Mouse (Mus musculus) layer of hippocampus, adult 9-11 months (tissue): ENCODE data around the gene Klrb1c.
"Not testable (repeated sequence)": the region's sequence is repeated elsewhere in the genome, so short reads cannot be mapped to it uniquely, and the experiment has no call there.

Source experiments
- DNase-seq: peaks from one replicate; pipeline ENCODE4 v3.0.0; 2022

The Klrb1c gene

DNA sequence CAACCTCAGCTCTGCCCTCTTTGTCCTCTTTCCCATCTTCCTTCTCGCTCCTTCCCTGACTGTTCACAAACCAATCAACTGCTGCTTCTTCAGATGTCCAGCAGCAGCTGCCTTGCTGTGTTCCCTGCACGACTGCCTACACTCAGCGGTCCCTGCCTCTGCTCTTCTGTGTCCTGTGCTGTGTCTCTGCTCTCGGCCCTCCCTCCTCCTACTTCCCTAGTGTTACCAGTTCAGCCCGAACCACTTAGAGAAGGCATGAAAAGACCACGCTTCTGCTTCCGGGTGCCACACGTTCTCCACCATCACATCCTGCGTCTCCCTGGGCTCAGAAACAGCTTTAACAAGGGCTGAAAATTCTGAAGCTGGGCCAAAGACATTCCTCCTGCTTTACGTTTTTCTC is 34.8 kb downstream of the Klrb1c start:
- DNase-seq, result not testable (repeated sequence)

DNA sequence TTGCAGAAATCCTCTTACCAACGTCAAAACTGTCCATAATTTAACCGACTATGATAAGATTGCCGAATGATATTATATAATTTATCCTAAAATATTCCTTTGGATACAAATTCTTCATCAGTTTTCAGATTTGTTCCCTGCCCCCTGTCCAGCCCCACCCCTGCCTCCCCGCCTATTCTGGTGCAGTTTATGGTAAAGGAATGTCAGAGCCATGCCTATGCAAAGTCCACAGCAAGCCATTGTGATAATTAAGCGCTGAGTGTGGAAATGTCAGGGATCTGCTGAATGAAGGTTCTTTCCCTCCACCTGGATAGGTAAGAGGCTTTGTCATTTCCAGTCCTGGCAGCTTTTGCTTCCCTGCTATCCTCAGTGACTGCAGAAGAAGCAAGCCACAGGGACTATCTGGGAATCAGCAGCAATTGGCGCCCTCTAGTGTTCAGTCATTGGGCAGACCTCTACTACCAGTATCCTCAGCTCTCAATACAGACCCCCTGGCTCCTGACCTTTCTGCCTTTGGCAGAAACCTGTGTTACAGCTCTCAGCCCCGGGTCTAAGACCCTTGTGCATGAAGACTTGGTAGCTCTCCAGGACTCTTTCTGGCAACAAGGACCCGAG is 35.3 kb downstream of the Klrb1c start:
- DNase-seq, result peak; percentile 88

DNA sequence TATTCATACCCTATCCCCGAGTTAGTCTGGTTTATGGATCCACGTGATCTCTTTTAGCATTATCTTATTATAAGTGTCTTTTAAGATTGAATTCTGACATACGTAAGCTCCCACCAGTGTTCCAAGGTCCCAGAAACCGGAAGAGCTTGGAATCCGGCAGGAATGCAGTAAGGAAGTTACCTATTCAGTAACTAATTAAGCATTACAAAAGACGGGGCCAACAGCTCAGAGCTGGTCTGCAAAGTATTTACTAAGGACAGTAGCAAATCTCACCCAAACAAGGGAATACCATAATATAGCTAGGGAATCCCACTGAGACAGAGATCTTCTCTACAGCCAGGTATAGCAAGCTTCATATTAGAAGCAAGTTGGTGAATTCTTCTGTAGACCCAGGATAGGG is 42.0 kb downstream of the Klrb1c start:
- not testable (repeated sequence) for DNase-seq

DNA sequence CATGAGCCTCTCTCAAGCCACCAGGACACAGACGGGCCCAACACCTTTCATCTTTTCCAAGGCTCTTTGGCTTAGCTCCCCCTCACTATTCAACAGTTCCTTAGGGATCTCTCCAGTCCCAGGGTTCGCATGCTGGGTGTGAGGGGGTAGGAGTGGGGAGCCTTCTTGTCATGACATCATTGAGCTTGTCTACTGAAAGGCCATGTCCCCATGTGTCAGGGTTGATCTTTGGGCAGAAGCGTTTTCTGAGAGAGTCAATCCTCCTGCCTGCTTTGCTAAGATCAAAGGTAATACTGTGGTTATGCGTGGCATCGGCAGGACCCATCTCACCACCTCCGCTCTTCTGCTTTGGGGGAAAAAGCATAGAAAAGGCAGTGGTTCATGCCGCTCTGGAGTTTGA is 51.6 kb downstream of the Klrb1c start:
- DNase-seq, result no peak

- DNase-seq, result no peak
Measured at GRCm38 (mm10) chr6:128736100-128736499, 52.9 kb downstream of the Klrb1c start.

DNA sequence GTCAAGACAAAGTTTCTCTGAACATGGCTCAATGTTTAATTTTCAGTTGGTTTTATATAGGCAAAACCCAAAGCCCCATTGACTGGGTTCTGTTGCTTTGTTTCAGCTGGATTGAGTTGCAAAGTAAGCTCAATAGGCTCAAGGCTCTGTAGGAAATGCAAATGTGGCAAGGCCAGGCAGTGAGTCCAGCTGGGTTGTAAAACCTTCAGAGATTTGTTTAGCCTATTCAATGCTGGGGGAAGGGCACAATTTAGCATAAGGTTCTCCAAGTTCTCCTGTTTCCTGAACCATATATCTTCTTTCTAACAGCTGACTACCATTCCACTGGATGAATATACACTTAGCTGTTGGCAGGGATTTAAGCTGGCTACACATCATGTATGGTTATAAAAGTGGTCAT is 54.1 kb downstream of the Klrb1c start:
- DNase-seq, result no peak

DNA sequence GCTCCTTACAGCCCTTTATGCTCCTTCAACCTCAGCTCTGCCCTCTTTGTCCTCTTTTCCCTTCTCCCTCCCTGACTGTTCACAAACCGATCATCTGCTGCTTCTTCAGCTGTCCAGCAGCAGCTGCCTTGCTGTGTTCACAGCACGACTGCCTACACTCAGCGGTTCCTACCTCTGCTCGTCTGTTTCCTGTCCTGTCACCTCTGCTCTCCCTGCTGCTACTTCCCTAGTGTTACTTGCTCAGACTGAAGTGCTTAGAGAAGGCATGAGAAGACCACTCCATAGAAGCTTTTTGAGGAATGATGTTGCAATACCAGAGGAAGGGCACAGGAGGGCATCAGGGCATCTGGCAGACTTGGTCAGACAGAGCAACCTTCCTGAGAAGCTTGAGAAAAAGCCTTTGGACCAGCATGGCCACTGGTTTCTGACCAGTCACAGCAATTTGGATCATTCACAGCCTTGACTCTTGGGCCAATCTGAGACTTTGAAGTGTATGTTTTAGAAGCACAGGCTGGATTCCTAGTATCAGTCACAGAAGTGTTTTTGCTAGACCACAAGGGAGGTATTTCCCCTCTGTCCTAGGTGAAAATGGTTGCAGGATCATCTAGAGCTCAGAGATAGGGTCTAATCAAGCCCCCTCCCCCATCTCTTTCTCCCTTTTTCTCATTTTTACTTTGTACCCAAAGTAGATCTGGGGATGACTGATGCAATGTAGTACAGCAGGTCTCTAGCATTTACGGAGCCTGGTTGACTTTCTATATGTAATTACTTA is 54.9 kb downstream of the Klrb1c start:
- DNase-seq, result no peak

GRCm38 (mm10) chr6:128732032-128732431 is 57.0 kb downstream of the Klrb1c start:
- no peak for DNase-seq
